Mouse (Mus musculus): Measurements from ENCODE around the gene Abca1.

- TF ChIP-seq CTCF (IDR thresholded peaks at IDR 0.05; ENCODE audit: low read depth, low read length) (peak; percentile 12; the same call in 1 of the 2 replicates), POLR2A (IDR thresholded peaks at IDR 0.05; ENCODE audit: extremely low read depth, insufficient read depth, low read length) (no peak)
These were observed 174.5 kb downstream of the Abca1 start for GRCm38 (mm10) chr4:52985216-52985615.
